Mouse (Mus musculus): ENCODE measurements around the gene Tbc1d22a. TPM values are rescaled to one million over a fixed set of nuclear protein-coding genes. Genes with fewer than 3 reads are reported as not detected.
A peak's percentile ranks its signal among the peaks of the same experiment; 100 is the strongest.
"Not testable (repeated sequence)": the region's sequence is repeated elsewhere in the genome, so short reads cannot be mapped to it uniquely, and the experiment has no call there.

Tbc1d22a gene
- polyA plus RNA-seq, 1 experiment, result 28.1 TPM

GRCm38 (mm10) chr15:86191933-86192332 is 22.3 kb upstream of the Tbc1d22a start:
- peak overlapping the region; percentile 21; the same call in 1 of the 2 replicates for H3K27ac ChIP-seq (ENCODE audit: insufficient read depth, low read length)
- H3K36me3 ChIP-seq (ENCODE audit: control insufficient read depth, insufficient read depth, low read length), result no peaks in the 10 kb centered on the region
- 79% methylated on average over 3 of the region's 3 CpGs for WGBS
- no peak for DNase-seq (ENCODE audit: low read depth in 1 of 2, low spot score in 2 of 2)
- H3K4me3 ChIP-seq (ENCODE audit: extremely low read depth, insufficient read depth, insufficient read length), result no peak overlapping the region
- H3K4me1 ChIP-seq (ENCODE audit: control insufficient read depth, insufficient read depth, insufficient read length), result peaks cover 17% of the 10 kb centered on the region; the same call in 1 of the 2 replicates
- no peaks in the 10 kb centered on the region for H3K27me3 ChIP-seq (ENCODE audit: control insufficient read depth, insufficient read depth, low read length)
- TF ChIP-seq POLR2A (IDR thresholded peaks at IDR 0.05; ENCODE audit: low read depth, low read length), result no peak
- no peak for TF ChIP-seq CTCF (IDR thresholded peaks at IDR 0.05; ENCODE audit: extremely low read depth, insufficient read depth, insufficient read length, insufficient replicate concordance)

GRCm38 (mm10) chr15:86194676-86195453 is 19.4 kb upstream of the Tbc1d22a start:
- not testable (repeated sequence) for H3K27me3 ChIP-seq (ENCODE audit: control insufficient read depth, insufficient read depth, low read length); H3K27ac ChIP-seq (ENCODE audit: insufficient read depth, low read length); H3K4me3 ChIP-seq (ENCODE audit: extremely low read depth, insufficient read depth, insufficient read length); H3K36me3 ChIP-seq (ENCODE audit: control insufficient read depth, insufficient read depth, low read length); DNase-seq (ENCODE audit: low read depth in 1 of 2, low spot score in 2 of 2)
- WGBS, result 91% methylated on average over 55 of the region's 55 CpGs
- peaks cover 14% of the 10 kb centered on the region; the same call in 1 of the 2 replicates for H3K4me1 ChIP-seq (ENCODE audit: control insufficient read depth, insufficient read depth, insufficient read length)

- peaks cover 34% of the 10 kb centered on the region for H3K4me1 ChIP-seq (ENCODE audit: control insufficient read depth, insufficient read depth, insufficient read length)
- no peak for TF ChIP-seq CTCF (IDR thresholded peaks at IDR 0.05; ENCODE audit: extremely low read depth, insufficient read depth, insufficient read length, insufficient replicate concordance)
- no peak for TF ChIP-seq POLR2A (IDR thresholded peaks at IDR 0.05; ENCODE audit: low read depth, low read length)
- no peaks in the 10 kb centered on the region for H3K27me3 ChIP-seq (ENCODE audit: control insufficient read depth, insufficient read depth, low read length)
- WGBS, result 92% methylated on average over 5 of the region's 5 CpGs
- H3K27ac ChIP-seq (ENCODE audit: insufficient read depth, low read length), result no peak overlapping the region
- no peak for DNase-seq (ENCODE audit: low read depth in 1 of 2, low spot score in 2 of 2)
- H3K4me3 ChIP-seq (ENCODE audit: extremely low read depth, insufficient read depth, insufficient read length), result no peak overlapping the region
- H3K36me3 ChIP-seq (ENCODE audit: control insufficient read depth, insufficient read depth, low read length), result no peaks in the 10 kb centered on the region
Measured at GRCm38 (mm10) chr15:86199052-86199451, 15.2 kb upstream of the Tbc1d22a start.

- Histone ChIP-seq H3K4me3 (ENCODE audit: extremely low read depth, insufficient read depth, insufficient read length) (no peak overlapping the region), H3K27ac (ENCODE audit: insufficient read depth, low read length) (no peak overlapping the region), H3K36me3 (ENCODE audit: control insufficient read depth, insufficient read depth, low read length) (no peaks in the 10 kb centered on the region), H3K27me3 (ENCODE audit: control insufficient read depth, insufficient read depth, low read length) (no peaks in the 10 kb centered on the region), H3K4me1 (ENCODE audit: control insufficient read depth, insufficient read depth, insufficient read length) (peaks cover 38% of the 10 kb centered on the region)
- DNase-seq (ENCODE audit: low read depth in 1 of 2, low spot score in 2 of 2), result no peak
- 83% methylated on average over 4 of the region's 4 CpGs for WGBS
- no peak for TF ChIP-seq CTCF (IDR thresholded peaks at IDR 0.05; ENCODE audit: extremely low read depth, insufficient read depth, insufficient read length, insufficient replicate concordance)
- no peak for TF ChIP-seq POLR2A (IDR thresholded peaks at IDR 0.05; ENCODE audit: low read depth, low read length)
Measured at GRCm38 (mm10) chr15:86199482-86199881, 14.8 kb upstream of the Tbc1d22a start.

- WGBS, result 73% methylated on average over 4 of the region's 4 CpGs
- DNase-seq (ENCODE audit: low read depth in 1 of 2, low spot score in 2 of 2), result no peak
- Histone ChIP-seq H3K36me3 (ENCODE audit: control insufficient read depth, insufficient read depth, low read length) (no peaks in the 10 kb centered on the region), H3K27ac (ENCODE audit: insufficient read depth, low read length) (no peak overlapping the region), H3K27me3 (ENCODE audit: control insufficient read depth, insufficient read depth, low read length) (no peaks in the 10 kb centered on the region), H3K4me3 (ENCODE audit: extremely low read depth, insufficient read depth, insufficient read length) (no peak overlapping the region), H3K4me1 (ENCODE audit: control insufficient read depth, insufficient read depth, insufficient read length) (peaks cover 39% of the 10 kb centered on the region)
- TF ChIP-seq POLR2A (IDR thresholded peaks at IDR 0.05; ENCODE audit: low read depth, low read length) (no peak), CTCF (IDR thresholded peaks at IDR 0.05; ENCODE audit: extremely low read depth, insufficient read depth, insufficient read length, insufficient replicate concordance) (no peak)
Measured at GRCm38 (mm10) chr15:86200169-86200568, 14.1 kb upstream of the Tbc1d22a start.

GRCm38 (mm10) chr15:86201095-86201494 is 13.2 kb upstream of the Tbc1d22a start:
- no peaks in the 10 kb centered on the region for H3K36me3 ChIP-seq (ENCODE audit: control insufficient read depth, insufficient read depth, low read length)
- peak in 1 of 2 experiments; percentile 12 for DNase-seq (ENCODE audit: low read depth in 1 of 2, low spot score in 2 of 2)
- H3K27me3 ChIP-seq (ENCODE audit: control insufficient read depth, insufficient read depth, low read length), result no peaks in the 10 kb centered on the region
- H3K4me1 ChIP-seq (ENCODE audit: control insufficient read depth, insufficient read depth, insufficient read length), result peaks cover 39% of the 10 kb centered on the region
- 33% methylated on average over 4 of the region's 4 CpGs for WGBS
- TF ChIP-seq CTCF (IDR thresholded peaks at IDR 0.05; ENCODE audit: extremely low read depth, insufficient read depth, insufficient read length, insufficient replicate concordance), result no peak
- TF ChIP-seq POLR2A (IDR thresholded peaks at IDR 0.05; ENCODE audit: low read depth, low read length), result no peak
- H3K4me3 ChIP-seq (ENCODE audit: extremely low read depth, insufficient read depth, insufficient read length), result no peak overlapping the region
- H3K27ac ChIP-seq (ENCODE audit: insufficient read depth, low read length), result peak overlapping the region; percentile 44

GRCm38 (mm10) chr15:86201696-86202330 is 12.4 kb upstream of the Tbc1d22a start:
- H3K27me3 ChIP-seq (ENCODE audit: control insufficient read depth, insufficient read depth, low read length), result no peaks in the 10 kb centered on the region
- H3K4me3 ChIP-seq (ENCODE audit: extremely low read depth, insufficient read depth, insufficient read length), result no peak overlapping the region
- H3K36me3 ChIP-seq (ENCODE audit: control insufficient read depth, insufficient read depth, low read length), result no peaks in the 10 kb centered on the region
- H3K4me1 ChIP-seq (ENCODE audit: control insufficient read depth, insufficient read depth, insufficient read length), result peaks cover 39% of the 10 kb centered on the region
- DNase-seq (ENCODE audit: low read depth in 1 of 2, low spot score in 2 of 2), result no peak
- TF ChIP-seq CTCF (IDR thresholded peaks at IDR 0.05; ENCODE audit: extremely low read depth, insufficient read depth, insufficient read length, insufficient replicate concordance), result no peak
- no peak for TF ChIP-seq POLR2A (IDR thresholded peaks at IDR 0.05; ENCODE audit: low read depth, low read length)
- 79% methylated on average over 9 of the region's 9 CpGs for WGBS
- H3K27ac ChIP-seq (ENCODE audit: insufficient read depth, low read length), result peak overlapping the region; percentile 72

All from spleen, adult 2 months (tissue).